Mouse (Mus musculus): ENCODE measurements around the gene Aplp2. TPM values are rescaled to one million over a fixed set of nuclear protein-coding genes. Genes with fewer than 3 reads are reported as not detected.

Gene Aplp2
- polyA plus RNA-seq, 1 experiment from 2014 or later: 292 TPM

DNA sequence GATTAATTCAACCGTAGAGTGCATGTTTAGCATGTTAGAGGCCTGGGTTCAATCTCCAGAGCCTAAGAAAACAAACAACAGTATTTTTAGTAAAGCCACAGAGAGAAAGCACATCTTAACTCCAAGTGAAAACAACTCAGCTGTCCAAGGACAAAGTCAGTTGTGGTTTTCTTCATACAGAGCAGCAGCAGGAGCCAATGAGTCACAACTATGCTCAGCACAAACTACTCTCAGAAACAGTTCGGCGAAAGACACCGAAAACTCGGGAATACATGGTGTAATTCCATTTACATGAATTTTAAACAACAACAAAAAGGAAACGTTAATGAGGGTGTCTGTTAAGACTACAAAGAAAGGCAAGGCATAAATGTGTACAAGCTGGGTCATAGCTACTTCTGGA lies 8.5 kb downstream of the Aplp2 start:
- Histone ChIP-seq H3K4me2 (no peak overlapping the region; the same call in 1 of the 2 replicates), H3K27ac (replicated peaks) (no peak overlapping the region), H3K4me1 (peaks cover 53% of the 10 kb centered on the region), H3K36me3 (no peaks in the 10 kb centered on the region), H3K9me3 (no peaks in the 10 kb centered on the region), H3K27me3 (replicated peaks) (no peaks in the 10 kb centered on the region), H3K9ac (no peak overlapping the region), H3K4me3 (no peak overlapping the region)
- WGBS: 82% methylated on average over 6 of the region's 6 CpGs
- no peak for ATAC-seq (ENCODE audit: extremely low read depth, insufficient number of reproducible peaks, low FRiP score, low TSS enrichment)

DNA sequence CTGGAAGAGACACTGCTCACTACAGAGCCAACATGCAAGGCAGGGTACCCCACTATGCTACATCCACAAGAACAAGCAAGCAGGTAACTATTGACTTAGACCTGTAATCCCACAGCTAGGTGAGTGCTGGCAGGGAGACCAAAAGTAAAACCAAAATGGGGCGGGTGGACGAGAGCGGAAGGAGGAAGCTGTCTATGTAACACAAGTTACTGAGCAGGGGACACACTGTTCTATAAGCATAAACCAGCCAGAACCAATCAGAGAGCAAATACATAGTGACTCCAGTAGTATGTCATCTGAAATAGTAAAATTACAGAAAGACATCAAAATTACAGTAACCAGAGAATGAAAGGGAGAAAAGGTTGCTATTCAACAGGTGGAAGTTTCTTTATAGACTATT lies 13.0 kb downstream of the Aplp2 start:
- H3K9me3 ChIP-seq: no peaks in the 10 kb centered on the region
- WGBS: 96% methylated on average over 3 of the region's 3 CpGs
- no peaks in the 10 kb centered on the region for H3K27me3 ChIP-seq (replicated peaks)
- peaks cover 9% of the 10 kb centered on the region for H3K36me3 ChIP-seq
- H3K4me1 ChIP-seq: peaks cover 14% of the 10 kb centered on the region
- H3K27ac ChIP-seq (replicated peaks): no peak overlapping the region
- ATAC-seq (ENCODE audit: extremely low read depth, insufficient number of reproducible peaks, low FRiP score, low TSS enrichment): no peak
- H3K4me3 ChIP-seq: no peak overlapping the region
- no peak overlapping the region for H3K4me2 ChIP-seq
- no peak overlapping the region for H3K9ac ChIP-seq

DNA sequence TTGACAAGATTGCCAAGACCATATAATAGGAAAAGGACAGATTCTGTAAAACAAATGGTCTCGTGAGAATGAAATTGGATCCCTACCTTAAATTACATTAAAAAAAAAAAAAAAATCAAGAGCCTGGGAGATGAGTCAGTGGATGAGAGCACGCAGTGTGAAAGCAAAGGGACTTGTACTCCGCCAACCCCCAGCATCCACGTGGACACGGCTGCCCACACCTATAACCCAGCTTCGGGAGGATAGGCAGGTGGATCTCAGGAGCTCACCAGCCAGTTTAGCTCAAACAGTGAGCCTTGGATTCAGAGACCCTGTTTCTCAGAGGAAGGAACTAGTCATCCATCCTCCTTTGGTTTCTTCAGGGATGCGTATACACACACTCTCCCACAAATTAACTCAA lies 13.8 kb downstream of the Aplp2 start:
- Histone ChIP-seq H3K36me3 (peaks cover 17% of the 10 kb centered on the region), H3K4me2 (no peak overlapping the region), H3K4me1 (0 out of 2 replicates have a peak, but pooled peaks cover 6% of the 10 kb centered on the region), H3K27me3 (replicated peaks) (no peaks in the 10 kb centered on the region), H3K27ac (replicated peaks) (no peak overlapping the region), H3K4me3 (no peak overlapping the region), H3K9me3 (no peaks in the 10 kb centered on the region), H3K9ac (no peak overlapping the region)
- 97% methylated on average over 7 of the region's 7 CpGs for WGBS
- ATAC-seq (ENCODE audit: extremely low read depth, insufficient number of reproducible peaks, low FRiP score, low TSS enrichment): no peak

DNA sequence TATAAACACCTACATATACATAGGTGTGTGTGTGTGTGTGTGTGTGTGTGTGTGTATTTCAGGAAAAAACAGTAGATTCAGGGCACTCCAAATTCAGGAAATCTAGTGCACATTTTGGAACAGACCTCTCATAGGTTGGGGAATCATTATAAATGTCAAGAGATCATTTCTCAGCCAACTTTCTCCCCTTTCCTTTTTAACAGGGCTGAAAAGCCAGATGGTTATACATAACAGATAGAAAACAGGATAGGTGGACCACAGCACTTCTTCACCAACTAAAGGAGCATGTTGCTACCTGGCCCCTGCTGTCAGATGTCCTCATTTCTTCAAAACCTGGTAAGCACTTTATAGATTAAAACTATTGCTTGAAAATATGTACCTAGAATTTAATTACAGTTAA lies 14.9 kb downstream of the Aplp2 start:
- no peak for ATAC-seq (ENCODE audit: extremely low read depth, insufficient number of reproducible peaks, low FRiP score, low TSS enrichment)
- no peak overlapping the region for H3K4me3 ChIP-seq
- H3K4me1 ChIP-seq: peaks cover 13% of the 10 kb centered on the region

DNA sequence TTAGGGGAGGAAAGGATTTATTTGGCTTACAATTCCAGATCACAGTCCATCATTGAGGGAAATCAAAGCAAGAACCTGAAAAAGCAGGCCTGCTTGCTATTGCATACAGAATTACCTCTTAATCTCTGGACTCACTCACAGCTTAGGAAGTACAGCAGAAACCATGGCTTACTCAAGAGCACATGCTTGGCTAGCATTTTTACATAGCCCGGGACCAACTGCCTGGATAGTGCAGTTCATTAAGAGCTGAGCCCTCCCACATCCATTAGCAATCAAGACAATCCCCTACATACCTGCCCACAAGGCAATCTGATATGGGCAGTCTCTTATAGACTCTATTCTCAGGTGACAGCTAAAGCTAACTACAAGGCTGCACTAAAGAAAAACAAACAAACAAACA lies 16.0 kb downstream of the Aplp2 start:
- H3K27ac ChIP-seq (replicated peaks): no peak overlapping the region
- no peaks in the 10 kb centered on the region for H3K27me3 ChIP-seq (replicated peaks)
- H3K9ac ChIP-seq: no peak overlapping the region
- no peak overlapping the region for H3K4me3 ChIP-seq
- ATAC-seq (ENCODE audit: extremely low read depth, insufficient number of reproducible peaks, low FRiP score, low TSS enrichment): no peak
- no peak overlapping the region for H3K4me2 ChIP-seq
- peaks cover 17% of the 10 kb centered on the region for H3K36me3 ChIP-seq
- no peaks in the 10 kb centered on the region for H3K9me3 ChIP-seq
- H3K4me1 ChIP-seq: peaks cover 16% of the 10 kb centered on the region
- WGBS: 78% methylated on average over 1 of the region's 1 CpGs

More for the DNA sequence above, 14.9 kb downstream of the Aplp2 start:
- Histone ChIP-seq H3K4me2 (no peak overlapping the region), H3K36me3 (peaks cover 17% of the 10 kb centered on the region), H3K27me3 (replicated peaks) (no peaks in the 10 kb centered on the region), H3K9me3 (no peaks in the 10 kb centered on the region), H3K27ac (replicated peaks) (no peak overlapping the region), H3K9ac (no peak overlapping the region)

DNA sequence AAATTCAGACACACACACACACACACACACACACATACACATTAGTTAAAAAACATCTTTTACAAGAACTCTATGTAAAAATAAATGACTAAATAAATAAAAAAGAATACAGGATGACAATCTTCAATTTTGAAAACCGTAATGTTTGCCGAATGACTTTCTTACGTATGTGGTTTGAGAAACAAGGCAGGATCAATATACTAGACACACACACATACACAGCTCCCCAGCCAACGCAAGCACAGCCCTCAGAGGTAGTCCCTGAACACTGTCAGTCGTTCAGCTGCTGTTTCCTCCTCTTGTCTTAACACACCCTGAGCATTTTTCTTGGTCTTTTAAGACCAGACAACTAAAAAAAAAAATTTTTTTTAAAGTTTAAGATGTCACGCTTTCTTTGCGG lies 19.2 kb downstream of the Aplp2 start:
- WGBS: 90% methylated on average over 7 of the region's 7 CpGs
- no peak overlapping the region for H3K9ac ChIP-seq
- ATAC-seq (ENCODE audit: extremely low read depth, insufficient number of reproducible peaks, low FRiP score, low TSS enrichment): no peak
- no peak overlapping the region for H3K4me2 ChIP-seq
- peaks cover 30% of the 10 kb centered on the region for H3K4me1 ChIP-seq
- H3K27me3 ChIP-seq (replicated peaks): no peaks in the 10 kb centered on the region
- no peak overlapping the region for H3K4me3 ChIP-seq
- H3K27ac ChIP-seq (replicated peaks): no peak overlapping the region
- H3K9me3 ChIP-seq: no peaks in the 10 kb centered on the region
- H3K36me3 ChIP-seq: peaks cover 17% of the 10 kb centered on the region

DNA sequence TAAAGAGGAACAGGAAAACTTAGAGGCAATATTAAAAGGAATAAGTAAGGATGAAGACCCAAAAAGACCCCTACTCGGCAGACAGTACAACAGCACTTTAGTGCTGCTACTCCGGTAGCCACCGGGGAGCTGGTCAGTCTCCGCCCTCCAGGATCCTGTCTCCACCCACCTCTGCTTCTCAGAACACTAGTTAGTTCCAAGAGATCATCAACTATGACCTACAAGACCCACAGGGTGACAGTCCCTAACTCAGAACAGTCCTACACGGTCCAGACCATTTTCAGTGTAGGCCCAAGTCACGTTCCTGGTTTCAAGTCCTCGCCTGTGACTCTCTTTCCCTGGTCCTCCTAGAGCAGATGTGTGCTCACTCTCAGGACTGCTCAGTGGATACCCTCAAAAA lies 20.1 kb downstream of the Aplp2 start:
- Histone ChIP-seq H3K9ac (no peak overlapping the region), H3K4me3 (no peak overlapping the region), H3K9me3 (no peaks in the 10 kb centered on the region), H3K27ac (replicated peaks) (no peak overlapping the region), H3K4me2 (no peak overlapping the region), H3K27me3 (replicated peaks) (no peaks in the 10 kb centered on the region), H3K4me1 (peaks cover 30% of the 10 kb centered on the region), H3K36me3 (peaks cover 17% of the 10 kb centered on the region)
- 65% methylated on average over 7 of the region's 7 CpGs for WGBS
- ATAC-seq (ENCODE audit: extremely low read depth, insufficient number of reproducible peaks, low FRiP score, low TSS enrichment): no peak

DNA sequence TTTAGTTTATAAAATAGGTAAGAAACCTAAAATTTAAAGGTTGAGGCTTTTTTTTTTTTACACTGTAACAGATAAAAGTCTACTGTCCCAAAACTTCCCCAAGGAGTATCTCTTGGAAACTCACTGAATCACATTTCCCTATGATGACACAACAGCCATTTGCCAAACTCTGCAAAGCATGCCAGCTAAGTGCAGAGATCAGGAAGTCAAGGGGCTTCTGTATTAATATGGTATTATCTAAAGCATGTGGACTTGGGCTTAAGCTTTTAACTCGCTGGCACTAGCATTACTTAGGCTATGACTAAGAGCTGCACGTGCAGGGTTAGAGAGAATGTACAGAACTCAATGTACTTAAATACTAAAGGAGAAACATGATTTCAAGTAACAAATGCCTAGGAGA lies 22.4 kb downstream of the Aplp2 start:
- no peak for ATAC-seq (ENCODE audit: extremely low read depth, insufficient number of reproducible peaks, low FRiP score, low TSS enrichment)
- Histone ChIP-seq H3K36me3 (peaks cover 17% of the 10 kb centered on the region), H3K9ac (no peak overlapping the region), H3K27me3 (replicated peaks) (no peaks in the 10 kb centered on the region), H3K4me2 (no peak overlapping the region), H3K4me3 (no peak overlapping the region), H3K4me1 (peaks cover 30% of the 10 kb centered on the region), H3K9me3 (no peaks in the 10 kb centered on the region), H3K27ac (replicated peaks) (no peak overlapping the region)
- WGBS: 41% methylated on average over 2 of the region's 2 CpGs

DNA sequence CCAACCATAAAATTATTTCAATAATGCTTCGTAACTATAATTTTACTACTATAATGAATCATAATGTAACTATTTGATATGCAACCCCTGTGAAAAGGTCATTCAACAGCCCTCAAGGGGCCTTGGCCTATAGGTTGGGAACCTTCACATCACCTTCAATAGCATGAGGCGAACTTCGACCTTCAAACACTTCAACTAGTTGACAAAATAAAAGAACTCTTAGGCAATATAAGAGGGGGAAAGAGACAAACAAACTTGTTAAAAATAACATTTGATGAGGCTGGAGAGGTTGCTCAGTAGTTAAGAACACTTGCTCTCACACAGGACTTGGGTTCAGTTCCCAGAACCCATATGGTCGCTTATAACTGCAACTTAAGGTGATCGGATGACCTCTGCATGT lies 27.2 kb downstream of the Aplp2 start:
- H3K4me2 ChIP-seq: no peak overlapping the region
- peaks cover 45% of the 10 kb centered on the region for H3K4me1 ChIP-seq
- H3K4me3 ChIP-seq: no peak overlapping the region
- 94% methylated on average over 5 of the region's 5 CpGs for WGBS
- H3K9me3 ChIP-seq: no peaks in the 10 kb centered on the region
- no peak overlapping the region for H3K9ac ChIP-seq
- no peak overlapping the region for H3K27ac ChIP-seq (replicated peaks)
- no peak for ATAC-seq (ENCODE audit: extremely low read depth, insufficient number of reproducible peaks, low FRiP score, low TSS enrichment)
- H3K36me3 ChIP-seq: 0 out of 2 replicates have a peak, but pooled peaks cover 3% of the 10 kb centered on the region
- H3K27me3 ChIP-seq (replicated peaks): no peaks in the 10 kb centered on the region

DNA sequence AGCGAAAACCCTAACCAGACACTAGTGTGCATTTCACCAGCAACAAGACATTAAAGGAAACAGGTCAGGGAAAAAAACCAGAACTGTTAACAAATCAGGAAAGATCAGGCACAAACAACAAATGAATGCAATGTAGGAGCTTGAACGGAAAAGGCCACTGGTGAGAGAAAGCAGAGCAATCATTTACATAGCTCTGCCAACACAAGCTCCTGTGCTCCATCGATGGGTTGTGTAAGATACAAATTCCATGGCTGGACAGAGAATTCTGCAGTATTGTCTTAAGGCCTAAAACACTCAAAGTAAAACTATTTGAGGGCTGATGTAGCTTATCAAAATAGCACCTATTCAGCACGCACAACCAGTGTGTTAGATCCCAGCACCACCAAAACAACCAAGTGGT lies 28.6 kb downstream of the Aplp2 start:
- WGBS: 55% methylated on average over 4 of the region's 4 CpGs
- H3K27ac ChIP-seq (replicated peaks): no peak overlapping the region

DNA sequence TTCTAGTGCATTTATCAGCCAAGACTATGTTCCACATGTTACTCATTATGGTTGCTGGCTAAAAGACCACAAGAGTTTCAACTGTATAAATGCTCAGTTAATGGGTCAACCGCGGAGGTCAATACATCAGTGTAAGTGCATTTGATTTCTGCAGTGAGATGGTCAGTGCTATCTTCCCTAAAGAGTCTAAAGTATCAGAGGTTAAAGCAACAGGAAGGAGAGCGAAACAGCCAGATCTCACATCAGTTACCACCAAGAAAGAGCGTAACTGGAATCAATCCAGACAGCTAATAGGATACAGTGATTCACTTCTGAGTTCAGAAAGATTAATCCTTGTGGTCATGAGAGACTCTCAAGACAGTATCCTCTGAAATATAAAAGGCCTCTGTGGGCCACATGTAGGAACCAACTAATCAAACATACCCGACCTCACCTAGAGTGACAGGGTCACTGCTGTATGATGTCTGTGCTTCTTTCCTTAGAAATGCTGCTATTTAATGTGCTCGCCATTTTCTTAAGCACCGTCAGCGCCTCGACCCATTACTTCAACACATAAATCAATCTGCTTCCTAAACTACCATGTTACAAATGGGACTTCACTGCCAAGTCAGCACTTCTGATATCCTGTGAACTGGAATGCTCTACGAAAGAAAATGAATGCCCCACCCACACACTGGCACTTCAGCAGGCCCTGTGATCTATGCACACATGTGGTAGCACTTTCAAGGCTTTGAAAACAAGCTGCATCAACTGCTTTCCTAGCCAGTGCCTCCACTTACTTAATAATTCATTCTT lies 30.1 kb downstream of the Aplp2 start:
- Histone ChIP-seq H3K27me3 (replicated peaks) (no peaks in the 10 kb centered on the region), H3K4me1 (peaks cover 55% of the 10 kb centered on the region), H3K9ac (no peak overlapping the region), H3K27ac (replicated peaks) (no peak overlapping the region), H3K4me2 (no peak overlapping the region), H3K36me3 (0 out of 2 replicates have a peak, but pooled peaks cover 3% of the 10 kb centered on the region), H3K4me3 (no peak overlapping the region), H3K9me3 (no peaks in the 10 kb centered on the region)
- 57% methylated on average over 10 of the region's 10 CpGs for WGBS
- no peak for ATAC-seq (ENCODE audit: extremely low read depth, insufficient number of reproducible peaks, low FRiP score, low TSS enrichment)

More for the DNA sequence above, 28.6 kb downstream of the Aplp2 start:
- Histone ChIP-seq H3K4me2 (no peak overlapping the region), H3K4me1 (peaks cover 40% of the 10 kb centered on the region), H3K36me3 (0 out of 2 replicates have a peak, but pooled peaks cover 3% of the 10 kb centered on the region), H3K9me3 (no peaks in the 10 kb centered on the region), H3K9ac (no peak overlapping the region), H3K4me3 (no peak overlapping the region), H3K27me3 (replicated peaks) (no peaks in the 10 kb centered on the region)
- ATAC-seq (ENCODE audit: extremely low read depth, insufficient number of reproducible peaks, low FRiP score, low TSS enrichment): no peak

DNA sequence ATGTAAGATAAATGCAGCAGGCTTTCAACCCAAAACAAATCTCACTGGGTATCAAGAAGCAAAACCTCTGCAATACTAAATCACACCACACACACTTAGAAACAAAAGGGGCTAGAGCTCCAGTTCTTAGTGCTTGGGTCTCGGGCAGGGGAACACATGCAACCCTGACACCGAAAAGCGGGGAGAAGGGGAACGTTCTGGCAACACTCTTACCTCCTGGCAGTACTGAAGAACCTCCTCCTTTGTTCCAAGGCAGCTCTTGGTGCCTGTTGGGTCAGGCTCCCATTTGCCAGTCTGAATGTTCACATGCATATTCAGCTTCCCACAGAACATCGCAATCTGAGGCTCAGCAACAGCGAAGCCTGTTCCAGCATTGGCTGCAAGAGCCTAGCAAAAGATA lies 33.9 kb downstream of the Aplp2 start:
- H3K27me3 ChIP-seq (replicated peaks): no peaks in the 10 kb centered on the region
- H3K27ac ChIP-seq (replicated peaks): no peak overlapping the region
- WGBS: 89% methylated on average over 6 of the region's 6 CpGs
- H3K4me2 ChIP-seq: no peak overlapping the region
- H3K9ac ChIP-seq: no peak overlapping the region
- no peak for ATAC-seq (ENCODE audit: extremely low read depth, insufficient number of reproducible peaks, low FRiP score, low TSS enrichment)
- H3K36me3 ChIP-seq: peaks cover 18% of the 10 kb centered on the region
- peaks cover 67% of the 10 kb centered on the region for H3K4me1 ChIP-seq
- no peak overlapping the region for H3K4me3 ChIP-seq
- H3K9me3 ChIP-seq: no peaks in the 10 kb centered on the region

Data from heart, embryonic 13.5 days (tissue).